Mouse (Mus musculus) monocyte, adult 5-6 weeks (primary cell): ENCODE measurements around the gene 4930426L09Rik. TPM values are rescaled to one million over a fixed set of nuclear protein-coding genes. Genes with fewer than 3 reads are reported as not detected.

ENCODE experiments used
- ATAC-seq: fragments of 153-309, 156-312 bp; replicated peaks from 2 replicates; pipeline ENCODE4 v1.8.0; 2017; ENCODE audit warnings: mild to moderate bottlenecking; ENCODE audit not compliant: low TSS enrichment, insufficient number of reproducible peaks, severe bottlenecking, poor library complexity, low FRiP score
- total RNA-seq: library from RNA; stranded (forward); fragments of 200-1000, 200-491, 200-594 nt; gene quantifications from 3 replicates; pipeline ENCODE4 v1.2.3, GENCODE M21; 2017

Gene 4930426L09Rik
- total RNA-seq, 1 experiment from 2014 or later = 2.0 TPM

GRCm38 (mm10) chr2:18967451-18968063, 30.6 kb upstream of the 4930426L09Rik start:
- ATAC-seq = no peak

GRCm38 (mm10) chr2:18969066-18969681, 29.0 kb upstream of the 4930426L09Rik start:
- no peak for ATAC-seq

- no peak for ATAC-seq
Measured at GRCm38 (mm10) chr2:18970461-18970860, 27.7 kb upstream of the 4930426L09Rik start.

- no peak for ATAC-seq
Measured at GRCm38 (mm10) chr2:18971564-18971963, 26.6 kb upstream of the 4930426L09Rik start.

GRCm38 (mm10) chr2:18974882-18975645, 23.1 kb upstream of the 4930426L09Rik start:
- ATAC-seq = no peak; the same call in 1 of the 2 replicates

- ATAC-seq = peak; percentile 78
Measured at GRCm38 (mm10) chr2:18976175-18976574, 22.0 kb upstream of the 4930426L09Rik start.

GRCm38 (mm10) chr2:18977201-18977805, 20.8 kb upstream of the 4930426L09Rik start:
- no peak for ATAC-seq

GRCm38 (mm10) chr2:18979046-18979445, 19.1 kb upstream of the 4930426L09Rik start:
- ATAC-seq = no peak

- no peak for ATAC-seq
Measured at GRCm38 (mm10) chr2:18979675-18980074, 18.5 kb upstream of the 4930426L09Rik start.

GRCm38 (mm10) chr2:18982581-18982980, 15.6 kb upstream of the 4930426L09Rik start:
- ATAC-seq = no peak

GRCm38 (mm10) chr2:18983546-18983945, 14.6 kb upstream of the 4930426L09Rik start:
- ATAC-seq = no peak

GRCm38 (mm10) chr2:18984095-18984847, 13.9 kb upstream of the 4930426L09Rik start:
- ATAC-seq = peak; percentile 52; the same call in 1 of the 2 replicates

GRCm38 (mm10) chr2:18985506-18985905, 12.6 kb upstream of the 4930426L09Rik start:
- ATAC-seq = no peak

- ATAC-seq = peak; percentile 92
Measured at GRCm38 (mm10) chr2:18988885-18989284, 9.3 kb upstream of the 4930426L09Rik start.

GRCm38 (mm10) chr2:18992512-18993510, 5.3 kb upstream of the 4930426L09Rik start:
- ATAC-seq = no peak

GRCm38 (mm10) chr2:18996451-18997211, 1.5 kb upstream of the 4930426L09Rik start:
- ATAC-seq = no peak
